Mouse (Mus musculus): ENCODE results near the gene Dst. TPM values are rescaled to one million over a fixed set of nuclear protein-coding genes. Genes with fewer than 3 reads are reported as not detected.

Dst gene
- total and polyA plus RNA-seq, 2 experiments from 2014 or later = 21.7 to 106 TPM

- Histone ChIP-seq H3K27ac (ENCODE audit: low read depth) (no peak overlapping the region), H3K36me3 (replicated peaks; ENCODE audit: control insufficient read depth, insufficient read depth, low read length) (no peaks in the 10 kb centered on the region), H3K9ac (replicated peaks; ENCODE audit: low read depth, low read length) (no peak overlapping the region), H3K4me2 (ENCODE audit: low read depth, low read length) (no peak overlapping the region), H3K27me3 (ENCODE audit: control insufficient read depth, insufficient read depth, low read length) (no peaks in the 10 kb centered on the region), H3K4me1 (ENCODE audit: control insufficient read depth, insufficient read depth) (peaks cover 34% of the 10 kb centered on the region), H3K4me3 (ENCODE audit: low read depth, low read length) (no peak overlapping the region), H3K9me3 (replicated peaks; ENCODE audit: control insufficient read depth, low read length) (no peaks in the 10 kb centered on the region)
- TF ChIP-seq CTCF (IDR thresholded peaks at IDR 0.05; ENCODE audit: low read depth) (no peak), EP300 (IDR thresholded peaks at IDR 0.05; ENCODE audit: low read depth) (no peak)
- ATAC-seq (ENCODE audit: insufficient read depth, low read depth) (no peak), DNase-seq (ENCODE audit: low spot score) (no peak)
- 77% methylated on average over 3 of the region's 3 CpGs for WGBS
Observed at GRCm38 (mm10) chr1:34033958-34034357, 125.9 kb downstream of the Dst start.

DNA sequence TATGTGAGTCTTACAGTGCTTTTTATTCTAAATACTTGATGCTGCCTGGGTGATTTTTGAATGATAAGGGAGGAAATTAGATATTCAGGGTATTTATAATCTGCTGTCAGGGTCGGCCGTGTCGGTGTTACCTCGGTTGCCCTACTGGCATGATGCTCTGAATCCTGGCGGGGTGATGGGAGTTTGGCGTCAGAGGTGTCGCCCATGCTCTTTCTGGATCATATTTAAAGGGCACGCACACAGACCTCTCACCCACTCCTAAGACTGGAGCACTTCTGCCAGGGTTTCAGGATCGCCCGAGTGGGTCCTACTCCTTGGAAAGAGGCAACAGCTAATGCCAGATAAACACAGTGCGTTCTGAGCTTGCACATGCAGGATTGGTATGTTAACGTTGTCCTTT is 128.1 kb downstream of the Dst start:
- WGBS = 82% methylated on average over 12 of the region's 12 CpGs

GRCm38 (mm10) chr1:34038571-34038970 is 130.5 kb downstream of the Dst start:
- ATAC-seq (ENCODE audit: insufficient read depth, low read depth) (no peak), DNase-seq (ENCODE audit: low spot score) (no peak)
- no peaks in the 10 kb centered on the region for H3K9me3 ChIP-seq (replicated peaks; ENCODE audit: control insufficient read depth, low read length)
- H3K36me3 ChIP-seq (replicated peaks; ENCODE audit: control insufficient read depth, insufficient read depth, low read length) = no peaks in the 10 kb centered on the region
- peaks cover 32% of the 10 kb centered on the region for H3K4me1 ChIP-seq (ENCODE audit: control insufficient read depth, insufficient read depth)
- no peaks in the 10 kb centered on the region for H3K27me3 ChIP-seq (ENCODE audit: control insufficient read depth, insufficient read depth, low read length)
- H3K4me3 ChIP-seq (ENCODE audit: low read depth, low read length) = no peak overlapping the region
- H3K27ac ChIP-seq (ENCODE audit: low read depth) = no peak overlapping the region
- TF ChIP-seq CTCF (IDR thresholded peaks at IDR 0.05; ENCODE audit: low read depth) (no peak), EP300 (IDR thresholded peaks at IDR 0.05; ENCODE audit: low read depth) (no peak)
- 93% methylated on average over 7 of the region's 7 CpGs for WGBS
- H3K4me2 ChIP-seq (ENCODE audit: low read depth, low read length) = no peak overlapping the region
- H3K9ac ChIP-seq (replicated peaks; ENCODE audit: low read depth, low read length) = no peak overlapping the region

More for the DNA sequence above, 128.1 kb downstream of the Dst start:
- Histone ChIP-seq H3K36me3 (replicated peaks; ENCODE audit: control insufficient read depth, insufficient read depth, low read length) (no peaks in the 10 kb centered on the region), H3K4me3 (ENCODE audit: low read depth, low read length) (no peak overlapping the region), H3K27me3 (ENCODE audit: control insufficient read depth, insufficient read depth, low read length) (no peaks in the 10 kb centered on the region), H3K4me2 (ENCODE audit: low read depth, low read length) (no peak overlapping the region), H3K9me3 (replicated peaks; ENCODE audit: control insufficient read depth, low read length) (no peaks in the 10 kb centered on the region), H3K27ac (ENCODE audit: low read depth) (no peak overlapping the region), H3K4me1 (ENCODE audit: control insufficient read depth, insufficient read depth) (peaks cover 31% of the 10 kb centered on the region), H3K9ac (replicated peaks; ENCODE audit: low read depth, low read length) (no peak overlapping the region)
- no peak for ATAC-seq (ENCODE audit: insufficient read depth, low read depth)
- TF ChIP-seq CTCF (IDR thresholded peaks at IDR 0.05; ENCODE audit: low read depth) (no peak), EP300 (IDR thresholded peaks at IDR 0.05; ENCODE audit: low read depth) (no peak)
- DNase-seq (ENCODE audit: low spot score) = no peak

DNA sequence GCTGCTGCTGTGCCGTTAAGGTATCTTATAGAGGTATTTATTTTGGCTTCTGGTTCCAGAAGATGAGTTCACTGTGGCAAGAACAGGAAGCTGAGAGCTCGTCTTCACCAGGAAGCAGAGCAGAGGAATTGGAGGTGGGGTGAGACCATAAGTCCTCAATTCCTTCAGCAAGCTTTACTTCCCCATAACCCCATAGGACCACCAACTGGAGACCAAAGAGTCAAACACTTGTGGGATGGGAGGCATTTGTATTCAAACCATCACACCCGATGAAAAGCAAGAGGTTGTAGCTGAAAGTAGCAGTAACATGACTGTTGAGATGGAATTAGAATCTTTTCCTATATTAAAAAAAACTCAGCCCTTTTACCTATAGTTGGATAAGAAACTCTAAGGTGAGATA is 132.0 kb downstream of the Dst start:
- H3K27ac ChIP-seq (ENCODE audit: low read depth) = no peak overlapping the region
- 48% methylated on average over 3 of the region's 3 CpGs for WGBS
- no peak overlapping the region for H3K4me2 ChIP-seq (ENCODE audit: low read depth, low read length)
- no peak overlapping the region for H3K9ac ChIP-seq (replicated peaks; ENCODE audit: low read depth, low read length)
- H3K36me3 ChIP-seq (replicated peaks; ENCODE audit: control insufficient read depth, insufficient read depth, low read length) = no peaks in the 10 kb centered on the region
- ATAC-seq (ENCODE audit: insufficient read depth, low read depth) (no peak), DNase-seq (ENCODE audit: low spot score) (no peak)
- H3K4me1 ChIP-seq (ENCODE audit: control insufficient read depth, insufficient read depth) = peaks cover 26% of the 10 kb centered on the region
- no peak for TF ChIP-seq CTCF (IDR thresholded peaks at IDR 0.05; ENCODE audit: low read depth)
- TF ChIP-seq EP300 (IDR thresholded peaks at IDR 0.05; ENCODE audit: low read depth) = no peak
- H3K4me3 ChIP-seq (ENCODE audit: low read depth, low read length) = no peak overlapping the region
- no peaks in the 10 kb centered on the region for H3K27me3 ChIP-seq (ENCODE audit: control insufficient read depth, insufficient read depth, low read length)
- H3K9me3 ChIP-seq (replicated peaks; ENCODE audit: control insufficient read depth, low read length) = no peaks in the 10 kb centered on the region

GRCm38 (mm10) chr1:34040901-34041721 is 133.1 kb downstream of the Dst start:
- Histone ChIP-seq H3K27me3 (ENCODE audit: control insufficient read depth, insufficient read depth, low read length) (no peaks in the 10 kb centered on the region), H3K36me3 (replicated peaks; ENCODE audit: control insufficient read depth, insufficient read depth, low read length) (no peaks in the 10 kb centered on the region), H3K9me3 (replicated peaks; ENCODE audit: control insufficient read depth, low read length) (no peaks in the 10 kb centered on the region), H3K27ac (ENCODE audit: low read depth) (0 out of 2 replicates have a peak overlapping the region, but pooled peaks have one; percentile 27), H3K4me1 (ENCODE audit: control insufficient read depth, insufficient read depth) (peaks cover 21% of the 10 kb centered on the region), H3K4me2 (ENCODE audit: low read depth, low read length) (no peak overlapping the region), H3K4me3 (ENCODE audit: low read depth, low read length) (no peak overlapping the region), H3K9ac (replicated peaks; ENCODE audit: low read depth, low read length) (no peak overlapping the region)
- ATAC-seq (ENCODE audit: insufficient read depth, low read depth) (0 out of 2 replicates have a peak, but pooled peaks have one; percentile 20), DNase-seq (ENCODE audit: low spot score) (no peak)
- TF ChIP-seq EP300 (IDR thresholded peaks at IDR 0.05; ENCODE audit: low read depth) (no peak), CTCF (IDR thresholded peaks at IDR 0.05; ENCODE audit: low read depth) (no peak)
- 41% methylated on average over 8 of the region's 8 CpGs for WGBS

Data from heart, postnatal 0 days (tissue).